8 mouse cellular contexts compared by ENCODE assay signal in genomic region chr6:48443592-48444309, GRCm38 (mm10). TPM values are rescaled to one million over a fixed set of nuclear protein-coding genes. Genes with fewer than 3 reads are reported as not detected.
A peak's percentile ranks its signal among the peaks of the same experiment; 100 is the strongest.
DNase-seq lines count a peak whose midpoint lies in the region; ATAC-seq lines count a peak whose summit lies in the region.

No protein-coding gene starts in this region.

- H3K36me3 ChIP-seq in hindbrain, embryonic 15.5 days, result peaks cover 15% of the 10 kb centered on the region

- peaks cover 27% of the 10 kb centered on the region for H3K4me1 ChIP-seq in hindbrain, embryonic 15.5 days (replicated peaks)

- DNase-seq in NIH3T3 (ENCODE audit: low read depth), result peak; percentile 98
- DNase-seq in cerebellum, adult 9-10 months, result peak; percentile 92
- DNase-seq in frontal cortex, postnatal 36 days (ENCODE audit: low spot score in 2 of 2), result peak; percentile 79 to 82
- peak; percentile 85 to 88 for DNase-seq in layer of hippocampus, postnatal 36 days
- peak; percentile 96 for DNase-seq in lung, postnatal 36 days
- DNase-seq in right cerebral cortex, adult 2 months (ENCODE audit: low spot score in 2 of 2), result peak; percentile 79
- peak; percentile 91 for DNase-seq in urinary bladder, postnatal 10 days (ENCODE audit: low spot score)

- peak overlapping the region; percentile 44 for H3K9ac ChIP-seq in hindbrain, embryonic 15.5 days

- WGBS in hindbrain, embryonic 15.5 days, result 2% methylated on average over 18 of the region's 19 CpGs

- peak overlapping the region; percentile 87 for H3K27ac ChIP-seq in hindbrain, embryonic 15.5 days (replicated peaks)

- H3K4me3 ChIP-seq in hindbrain, embryonic 15.5 days, result peak overlapping the region; percentile 70

- peak; percentile 79 for ATAC-seq in hindbrain, embryonic 15.5 days (ENCODE audit: low FRiP score, low read depth)

- H3K27me3 ChIP-seq in hindbrain, embryonic 15.5 days, result peaks cover 16% of the 10 kb centered on the region; the same call in 1 of the 2 replicates

- H3K9me3 ChIP-seq in hindbrain, embryonic 15.5 days, result no peaks in the 10 kb centered on the region

- peak overlapping the region; percentile 93 for H3K4me2 ChIP-seq in hindbrain, embryonic 15.5 days

RNA-seq across cellular contexts. Expression of gene Zfp467, which starts 1.9 kb away (rescaled TPM):
- polyA plus RNA-seq in hindbrain, embryonic 15.5 days (2015; fragmentation: Nextera tagmentation; extraction: Ambion mirVana), result 27.8 and 30.7 TPM in 2 replicates
- 10 to 100 TPM; 21.4 to 22.8 TPM for total RNA-seq in layer of hippocampus, postnatal 36 days (2021)

RNA-seq across cellular contexts. Expression of gene Sspo, which starts 4.3 kb away (rescaled TPM):
- polyA plus RNA-seq in hindbrain, embryonic 15.5 days (2015; fragmentation: Nextera tagmentation; extraction: Ambion mirVana), result 0.22 and 0.78 TPM in 2 replicates
- total RNA-seq in layer of hippocampus, postnatal 36 days (2021), result 1 to 10 TPM; 1.4 to 2.8 TPM

RNA-seq across cellular contexts. Expression of gene Krba1, which starts 48.4 kb away (rescaled TPM):
- polyA plus RNA-seq in hindbrain, embryonic 15.5 days (2015; fragmentation: Nextera tagmentation; extraction: Ambion mirVana), result 26.1 and 27.8 TPM in 2 replicates
- 10 to 100 TPM; 35.1 to 47.4 TPM for total RNA-seq in layer of hippocampus, postnatal 36 days (2021)

Comparison
In these comparisons a context has a peak if more than half of its experiments do, and no peak if none do; other contexts are left out.
1. Peak in every context shown above with its lines: DNase-seq, ATAC-seq, H3K4me3 ChIP-seq and H3K27ac ChIP-seq.